In the genomic region with DNA sequence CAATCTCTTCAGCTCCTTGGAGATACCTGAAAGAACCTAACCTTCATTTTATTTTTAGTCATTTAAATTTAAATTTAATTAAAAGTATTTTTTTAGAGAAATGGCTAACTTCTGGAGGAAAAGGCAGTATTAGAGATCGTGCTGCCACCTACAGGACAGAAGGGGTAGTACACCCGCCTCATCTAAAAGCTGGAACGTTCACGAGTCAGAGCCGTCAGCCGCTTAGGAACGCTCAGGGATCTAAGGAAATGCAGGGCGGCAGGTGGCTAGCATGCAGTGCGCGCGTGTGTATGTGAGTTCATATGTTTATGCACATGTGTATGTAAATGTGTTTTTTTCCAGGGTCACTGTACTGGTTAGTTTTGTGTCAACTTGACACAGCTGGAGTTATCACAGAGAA, we compare ENCODE assay signal across 9 mouse cellular contexts. TPM values are rescaled to one million over a fixed set of nuclear protein-coding genes. Genes with fewer than 3 reads are reported as not detected.
DNase-seq lines count a peak whose midpoint lies in the region; ATAC-seq and TF ChIP-seq lines count a peak whose summit lies in the region.
"Had no signal": no experiment of that assay in that cellular context is flagged by ENCODE, and none has a peak within 500 bp of the region (broad histone marks: within the 10 kb centered on the region; RNA-seq: fewer than 3 reads in every experiment).

No protein-coding gene starts in this region.

- no peak; the same call in 1 of the 2 replicates for ATAC-seq in erythroblast, adult 5-6 weeks (replicated peaks; ENCODE audit: low FRiP score, poor library complexity, severe bottlenecking)

- H3K27ac ChIP-seq in ES-Bruce4 (ENCODE audit: insufficient read depth, low read length), result no peak overlapping the region
- H3K27ac ChIP-seq: limb, embryonic 15.5 days had no signal

- H3K4me3 ChIP-seq in ES-Bruce4 (ENCODE audit: low read depth, low read length), result no peak overlapping the region
- H3K4me3 ChIP-seq: limb, embryonic 15.5 days had no signal

- TF ChIP-seq CTCF in ES-Bruce4 (IDR thresholded peaks at IDR 0.05; ENCODE audit: low read depth, low read length), result peak; percentile 68

- H3K4me1 ChIP-seq in ES-Bruce4 (ENCODE audit: control insufficient read depth, insufficient read depth, low read length), result no peaks in the 10 kb centered on the region

- TF ChIP-seq POLR2A in ES-Bruce4 (IDR thresholded peaks at IDR 0.05; ENCODE audit: insufficient read depth, low read length), result no peak

- H3K27me3 ChIP-seq in ES-Bruce4 (ENCODE audit: control insufficient read depth, insufficient read depth, low read length, poor library complexity, severe bottlenecking), result no peaks in the 10 kb centered on the region

- no peaks in the 10 kb centered on the region for H3K9me3 ChIP-seq in ES-Bruce4 (replicated peaks; ENCODE audit: control insufficient read depth, insufficient read depth, low read length, poor library complexity, severe bottlenecking)
- H3K9me3 ChIP-seq: limb, embryonic 15.5 days had no signal

- no peak for TF ChIP-seq EP300 in ES-Bruce4 (IDR thresholded peaks at IDR 0.05; ENCODE audit: insufficient read depth, low read depth, low read length)

- peak; percentile 60 to 64 for DNase-seq in adrenal gland, adult 18-20 months (ENCODE audit: low spot score in 2 of 2)
- peak; percentile 83 for DNase-seq in embryo, embryonic 11 days
- peak; percentile 13 to 38 for DNase-seq in heart, adult 9 months (ENCODE audit: low spot score in 2 of 2)
- DNase-seq in layer of hippocampus, adult 18-20 months (ENCODE audit: low spot score in 2 of 2), result peak; percentile 33 to 84
- peak; percentile 61 for DNase-seq in lung, postnatal 25 days (ENCODE audit: low spot score)
- DNase-seq in right cerebral cortex, postnatal 10 days (ENCODE audit: low spot score in 2 of 2), result peak; percentile 82 to 85

- no peak overlapping the region for H3K9ac ChIP-seq in ES-Bruce4 (ENCODE audit: low read depth, poor library complexity, severe bottlenecking)
- H3K9ac ChIP-seq: limb, embryonic 15.5 days had no signal

- no peaks in the 10 kb centered on the region for H3K36me3 ChIP-seq in ES-Bruce4 (ENCODE audit: control insufficient read depth, insufficient read depth, low read length, poor library complexity, severe bottlenecking)
- H3K36me3 ChIP-seq: limb, embryonic 15.5 days had no signal

RNA-seq across cellular contexts. Expression of a gene that starts 16.3 kb away (rescaled TPM):
- not detected in 2 replicates for polyA plus RNA-seq in ES-Bruce4 (2011; ENCODE audit: insufficient read depth, insufficient read length, low read depth, missing spikeins)
- not detected for total RNA-seq in adrenal gland, adult 18-20 months (2021)
- not detected for total RNA-seq in layer of hippocampus, adult 18-20 months (2021)
- total RNA-seq in erythroblast, adult 5-6 weeks (2015; ENCODE audit: low replicate concordance), result not detected in 2 replicates
- total RNA-seq in erythroblast, adult 5-6 weeks (2017; ENCODE audit: low replicate concordance), result not detected in 2 replicates
- polyA plus RNA-seq: limb, embryonic 15.5 days had no signal

Comparison
In these comparisons a context has a peak if more than half of its experiments do, and no peak if none do; other contexts are left out.
1. DNase-seq: peak in every context shown above with its lines; median percentile 84 in right cerebral cortex, postnatal 10 days; 83 in embryo, embryonic 11 days; 62 in adrenal gland, adult 18-20 months; 61 in lung, postnatal 25 days; 58 in layer of hippocampus, adult 18-20 months; 26 in heart, adult 9 months.